Mouse (Mus musculus) heart, embryonic 12.5 days (tissue): ENCODE data around the gene March2. TPM values are rescaled to one million over a fixed set of nuclear protein-coding genes. Genes with fewer than 3 reads are reported as not detected.

Experiments used
- ATAC-seq: fragments of 200-750 bp; cut with Nextera tagmentation; 2 replicates; pipeline ENCODE4 v1.8.0; 2017; ENCODE audit warnings: moderate TSS enrichment, moderate library complexity; ENCODE audit not compliant: insufficient number of reproducible peaks, low FRiP score
- H3K27ac ChIP-seq: fragments of 300-500 bp; sonication (generic); 2 replicates; pipeline ENCODE4 v1.5.1; 2016; ENCODE audit warnings: mild to moderate bottlenecking, moderate library complexity; ENCODE audit not compliant: poor library complexity, severe bottlenecking
- H3K27me3 ChIP-seq: fragments of 300-500 bp; sonication (generic); replicated peaks from 2 replicates; pipeline ENCODE4 v1.6.1; 2016; ENCODE audit warnings: mild to moderate bottlenecking, moderate library complexity
- H3K36me3 ChIP-seq: fragments of 300-500 bp; sonication (generic); 2 replicates; pipeline ENCODE4 v1.6.1; 2016; ENCODE audit warnings: mild to moderate bottlenecking, moderate library complexity
- H3K4me1 ChIP-seq: fragments of 300-500 bp; sonication (generic); replicated peaks from 2 replicates; pipeline ENCODE4 v1.6.1; 2016; ENCODE audit warnings: mild to moderate bottlenecking
- H3K4me2 ChIP-seq: fragments of 300-500 bp; sonication (generic); 2 replicates; pipeline ENCODE4 v1.6.1; 2016; ENCODE audit warnings: mild to moderate bottlenecking, moderate library complexity
- H3K4me3 ChIP-seq: fragments of 300-500 bp; sonication (generic); 2 replicates; pipeline ENCODE4 v1.5.1; 2016; ENCODE audit warnings: mild to moderate bottlenecking
- H3K9ac ChIP-seq: fragments of 300-500 bp; sonication (generic); 2 replicates; pipeline ENCODE4 v1.6.1; 2016; ENCODE audit warnings: mild to moderate bottlenecking, moderate library complexity
- H3K9me3 ChIP-seq: fragments of 300-500 bp; sonication (generic); replicated peaks from 2 replicates; pipeline ENCODE4 v1.6.1; 2016; ENCODE audit warnings: mild to moderate bottlenecking, moderate library complexity
- WGBS: fragments of 180-500 bp; shearing (Covaris S2); methylation state at CpG from one replicate; pipeline ENCODE4 v1.1.7; 2016; 5-methylcytosine and 5-hydroxymethylcytosine counted together
- polyA plus RNA-seq: library from polyadenylated mRNA; unstranded; fragments of >200 nt; fragmentation: Nextera tagmentation; extraction: Ambion mirVana; gene quantifications from 2 replicates; pipeline ENCODE4 v1.2.1, GENCODE M21; 2016

The March2 gene
- polyA plus RNA-seq, 1 experiment from 2014 or later = 76.5 TPM

- 80% methylated on average over 2 of the region's 2 CpGs for WGBS
These were observed 81.4 kb downstream of the March2 start for GRCm38 (mm10) chr17:33637038-33637437.

More at GRCm38 (mm10) chr17:33637038-33637437, 81.4 kb downstream of the March2 start:
- Histone ChIP-seq H3K4me3 (no peak overlapping the region), H3K27me3 (no peaks in the 10 kb centered on the region), H3K36me3 (peaks cover 37% of the 10 kb centered on the region), H3K9me3 (no peaks in the 10 kb centered on the region), H3K9ac (no peak overlapping the region), H3K27ac (no peak overlapping the region), H3K4me2 (no peak overlapping the region), H3K4me1 (no peaks in the 10 kb centered on the region; the same call in 1 of the 2 replicates)
- ATAC-seq = no peak

Other genes with a start within 250 kb of the March2 start
- 44.1 and 49.0 TPM in 2 replicates for gene Adamts10, start 194.5 kb downstream of the March2 start, polyA plus RNA-seq
- gene Myo1f, start 163.0 kb downstream of the March2 start, polyA plus RNA-seq = 1.6 and 1.9 TPM in 2 replicates
- 31.6 and 32.4 TPM in 2 replicates for gene Zfp414, start 89.6 kb downstream of the March2 start, polyA plus RNA-seq
- gene Pram1, start 80.6 kb downstream of the March2 start, polyA plus RNA-seq = 0.14 and 0.67 TPM in 2 replicates
- 257 and 259 TPM in 2 replicates for gene Hnrnpm, start 31.8 kb downstream of the March2 start, polyA plus RNA-seq
- gene Rab11b, start 41.9 kb upstream of the March2 start, polyA plus RNA-seq = 285 and 287 TPM in 2 replicates
- 6.9 and 7.5 TPM in 2 replicates for gene Angptl4, start 63.2 kb upstream of the March2 start, polyA plus RNA-seq
- gene Kank3, start 91.8 kb upstream of the March2 start, polyA plus RNA-seq = 39.0 and 43.9 TPM in 2 replicates
- gene Rps28, start 105.9 kb upstream of the March2 start, polyA plus RNA-seq = 570 and 574 TPM in 2 replicates
- gene Ndufa7, start 105.9 kb upstream of the March2 start, polyA plus RNA-seq = 431 and 466 TPM in 2 replicates
- 41.5 and 43.8 TPM in 2 replicates for gene Cd320, start 124.4 kb upstream of the March2 start, polyA plus RNA-seq
- not detected in 2 replicates for gene Gm7029, start 155.2 kb upstream of the March2 start, polyA plus RNA-seq
- 3.5 and 5.5 TPM in 2 replicates for gene Kifc1, start 172.0 kb upstream of the March2 start, polyA plus RNA-seq
- 0.24 and 0.29 TPM in 2 replicates for gene Platr17, start 186.5 kb upstream of the March2 start, polyA plus RNA-seq
- 36.8 and 39.0 TPM in 2 replicates for gene Daxx, start 190.7 kb upstream of the March2 start, polyA plus RNA-seq
- 29.4 and 32.5 TPM in 2 replicates for gene Tapbp, start 197.2 kb upstream of the March2 start, polyA plus RNA-seq
- gene Zbtb22, start 197.2 kb upstream of the March2 start, polyA plus RNA-seq = 17.0 and 17.7 TPM in 2 replicates
- 46.3 and 48.4 TPM in 2 replicates for gene Rgl2, start 210.9 kb upstream of the March2 start, polyA plus RNA-seq
- 127 and 129 TPM in 2 replicates for gene Pfdn6, start 221.7 kb upstream of the March2 start, polyA plus RNA-seq
- 25.3 and 26.5 TPM in 2 replicates for gene Wdr46, start 222.0 kb upstream of the March2 start, polyA plus RNA-seq
- gene B3galt4, start 232.8 kb upstream of the March2 start, polyA plus RNA-seq = 7.2 and 7.4 TPM in 2 replicates
- gene Vps52, start 237.1 kb upstream of the March2 start, polyA plus RNA-seq = 43.0 and 43.9 TPM in 2 replicates
- 850 and 856 TPM in 2 replicates for gene Rps18, start 237.3 kb upstream of the March2 start, polyA plus RNA-seq